Mouse (Mus musculus) c-Kit-positive CD71-positive TER-119-negative erythroid progenitor cells, embryonic 14.5 days (primary cell): Measurements from ENCODE around the gene Brix1.

Source experiments
- DNase-seq: peaks from one replicate; pipeline ENCODE4 v3.0.0-alpha.2; 2013; ENCODE audit warnings: low read depth

The Brix1 gene

DNA sequence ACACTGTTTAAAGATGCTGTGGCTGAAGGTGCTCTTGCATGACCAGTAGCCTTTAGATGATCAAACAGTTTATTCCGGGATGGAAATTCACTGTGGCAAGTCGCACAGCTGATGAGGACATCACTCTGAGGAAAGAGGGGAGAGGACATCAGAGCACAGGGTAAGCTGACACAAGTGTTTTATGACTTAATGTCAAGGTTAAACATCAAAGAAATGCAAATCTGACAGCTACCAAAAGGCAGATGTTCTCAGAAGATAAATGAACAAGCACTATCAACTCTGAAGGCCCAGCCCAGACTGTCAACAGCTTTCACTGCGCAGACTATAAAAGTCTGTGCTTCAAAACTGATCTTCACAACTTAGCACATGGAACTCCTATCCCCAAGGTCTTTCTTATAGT, 38.6 kb downstream of the Brix1 start:
- DNase-seq: no peak

DNA sequence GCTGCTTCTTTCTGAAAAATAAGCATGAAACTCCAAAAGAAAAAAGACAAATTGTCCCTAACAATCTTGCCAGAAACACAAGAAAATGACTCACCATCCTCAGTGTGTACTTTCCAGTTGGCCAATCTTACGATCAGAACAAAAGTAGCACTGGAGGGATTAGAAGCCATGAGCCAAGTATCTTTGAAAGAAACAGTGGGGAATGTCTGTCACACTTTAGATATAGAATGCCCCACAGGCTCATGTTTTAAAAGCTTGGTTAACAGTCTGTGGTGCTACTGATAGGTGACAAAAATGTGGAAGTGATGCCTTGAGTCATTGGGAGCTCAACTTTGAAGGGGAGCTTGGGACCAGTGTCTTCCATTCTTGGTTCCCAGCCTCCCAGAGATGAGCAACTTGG, 43.5 kb downstream of the Brix1 start:
- DNase-seq: no peak

DNA sequence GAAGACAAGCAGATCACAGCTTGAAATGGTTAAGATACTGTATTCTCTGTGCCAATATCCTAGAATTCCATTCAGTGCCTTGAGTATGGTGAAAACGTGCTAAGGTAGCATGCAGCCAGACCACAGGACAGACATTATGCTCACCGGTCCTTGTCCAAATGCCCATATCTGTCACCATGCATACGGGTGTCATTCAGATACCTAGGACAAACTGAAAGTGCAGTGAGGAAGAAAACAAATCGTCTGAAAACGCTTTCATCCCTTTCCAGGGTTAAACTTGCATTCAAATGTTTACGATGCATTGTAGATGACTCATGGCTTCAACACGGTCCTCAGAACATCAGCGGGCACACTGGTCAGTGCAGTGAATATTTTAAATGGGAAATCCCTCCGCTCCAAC, 44.3 kb downstream of the Brix1 start:
- DNase-seq: no peak

DNA sequence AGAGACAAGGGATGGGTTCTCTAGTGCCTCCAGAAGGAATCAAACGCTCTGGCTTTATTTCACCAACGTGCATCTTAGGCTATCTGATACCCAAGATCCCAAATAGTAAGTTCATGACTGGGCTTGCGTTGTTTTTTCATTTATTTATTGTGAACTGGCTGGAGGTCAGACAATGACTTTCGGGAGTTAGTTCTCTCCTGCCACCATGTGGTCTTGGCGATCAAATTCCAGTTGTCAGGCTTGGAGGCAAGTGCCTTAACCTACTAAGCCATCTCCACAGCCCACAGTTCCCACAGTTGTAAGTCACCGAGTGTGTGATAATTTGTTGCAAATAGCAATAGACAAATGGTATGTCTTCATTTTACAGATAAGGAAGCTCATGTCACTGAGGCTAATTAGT, 45.8 kb downstream of the Brix1 start:
- no peak for DNase-seq

DNA sequence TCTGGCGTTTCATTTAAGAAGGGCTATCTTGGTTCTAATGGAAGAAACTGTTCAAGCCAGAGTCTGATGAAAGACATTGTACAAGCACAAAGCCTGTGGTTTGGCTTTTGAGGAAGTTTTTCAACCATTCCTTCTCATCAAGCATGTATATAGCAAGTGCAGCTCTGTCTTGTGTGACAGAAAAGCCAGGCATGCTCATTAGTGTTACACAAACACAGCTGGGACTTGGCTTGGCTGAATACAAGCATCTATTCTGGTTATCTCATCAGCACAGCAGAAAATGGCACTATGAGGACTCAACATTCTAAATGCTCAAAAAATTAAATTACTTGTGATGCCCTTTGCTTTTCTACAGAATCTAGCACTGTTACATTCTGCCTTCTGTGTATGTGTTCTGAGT, 48.9 kb downstream of the Brix1 start:
- no peak for DNase-seq

DNA sequence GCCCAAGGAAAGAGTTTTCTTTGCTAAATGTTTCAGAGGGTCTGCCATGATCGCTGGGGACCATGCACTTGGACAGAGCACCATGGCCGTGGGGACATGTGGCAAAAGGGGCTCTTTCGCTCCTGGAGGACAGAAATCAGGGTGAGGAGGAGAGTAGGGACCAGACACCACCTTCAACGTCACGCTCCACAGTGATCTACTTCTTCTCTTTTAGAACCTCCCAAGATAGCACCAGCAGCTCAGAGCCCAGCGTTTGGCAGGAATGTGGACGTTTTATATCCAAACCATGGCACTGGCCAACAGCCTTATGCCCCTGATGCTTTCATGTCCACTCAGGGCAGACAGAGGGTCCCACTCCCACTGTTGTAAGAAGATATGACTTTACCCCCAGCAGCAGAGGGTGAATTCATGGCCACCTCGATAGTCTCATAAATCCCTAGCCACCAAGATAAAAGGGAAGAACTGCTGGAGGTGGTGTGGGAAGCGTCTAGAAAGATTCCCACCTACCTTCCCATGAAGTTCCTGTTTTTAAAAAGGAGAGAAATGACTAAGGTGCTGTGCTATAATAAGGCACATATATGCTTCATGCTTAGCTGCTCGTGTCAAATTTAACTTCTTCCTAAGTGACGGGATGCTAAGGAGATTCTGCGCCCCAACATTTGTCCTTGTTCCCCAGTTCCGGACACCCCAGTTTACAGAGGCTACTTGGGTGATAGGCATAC, 59.0 kb downstream of the Brix1 start:
- DNase-seq: no peak

- DNase-seq: no peak
These were observed 59.6 kb downstream of the Brix1 start for GRCm38 (mm10) chr15:10426124-10426523.
